Mouse (Mus musculus) embryonic fibroblast, embryonic 13.5 days (primary cell): ENCODE data around the gene Serinc2.

Source experiments
- CTCF ChIP-seq: IDR thresholded peaks from 2 replicates; pipeline ENCODE4 v1.5.1; 2011; ENCODE audit warnings: mild to moderate bottlenecking, control low read depth, low read length, moderate library complexity, borderline replicate concordance; ENCODE audit not compliant: insufficient read depth
- POLR2A ChIP-seq: IDR thresholded peaks from 2 replicates; pipeline ENCODE4 v1.6.1; 2011; ENCODE audit warnings: low read depth, mild to moderate bottlenecking, control low read depth, low read length, moderate library complexity

GRCm38 (mm10) chr4:130267069-130267468, 11.9 kb downstream of the Serinc2 start:
- TF ChIP-seq CTCF: no peak
- TF ChIP-seq POLR2A: no peak
